ENCODE assay signal across 18 mouse cellular contexts in genomic region chr6:117379904-117380303, GRCm38 (mm10).
DNase-seq lines count a peak whose midpoint lies in the region; TF ChIP-seq lines count a peak whose summit lies in the region.
"Had no signal": no experiment of that assay in that cellular context is flagged by ENCODE, and none has a peak within 500 bp of the region (broad histone marks: within the 10 kb centered on the region; RNA-seq: fewer than 3 reads in every experiment).

No protein-coding gene starts in this region.

- no peak overlapping the region for H3ac ChIP-seq in C2C12 (ENCODE audit: control insufficient read depth, insufficient read length, low read depth)
- H3ac ChIP-seq in myocyte (ENCODE audit: control insufficient read depth, insufficient read length): no peak overlapping the region

- H3K4me1 ChIP-seq in hindbrain, embryonic 10.5 days (replicated peaks): no peaks in the 10 kb centered on the region
- H3K4me1 ChIP-seq: forebrain, embryonic 12.5 days; hindbrain, embryonic 12.5 days had no signal

- no peak overlapping the region for H3K4me2 ChIP-seq in myocyte (ENCODE audit: low read depth)
- H3K4me2 ChIP-seq: forebrain, embryonic 12.5 days; heart, embryonic 13.5 days; hindbrain, embryonic 12.5 days; lung, embryonic 15.5 days had no signal

- TF ChIP-seq POLR2A in myocyte (IDR thresholded peaks at IDR 0.05; ENCODE audit: insufficient read length, low read depth): no peak

- H3K27ac ChIP-seq in hindbrain, embryonic 10.5 days: no peak overlapping the region
- H3K27ac ChIP-seq: forebrain, embryonic 12.5 days; heart, embryonic 13.5 days; hindbrain, embryonic 12.5 days; liver, embryonic 14.5 days; lung, embryonic 15.5 days had no signal

- H3K36me3 ChIP-seq in C2C12 (ENCODE audit: control insufficient read depth, insufficient read depth): no peaks in the 10 kb centered on the region
- no peaks in the 10 kb centered on the region for H3K36me3 ChIP-seq in myocyte (ENCODE audit: control insufficient read depth, insufficient read depth)
- no peaks in the 10 kb centered on the region for H3K36me3 ChIP-seq in hindbrain, embryonic 10.5 days
- H3K36me3 ChIP-seq: forebrain, embryonic 12.5 days; heart, embryonic 13.5 days; hindbrain, embryonic 12.5 days; lung, embryonic 15.5 days had no signal

- WGBS in hindbrain, embryonic 10.5 days: 89% methylated on average over 4 of the region's 4 CpGs

- peaks cover 5% of the 10 kb centered on the region; the same call in 1 of the 2 replicates for H3K9me3 ChIP-seq in hindbrain, embryonic 10.5 days

- H3K27me3 ChIP-seq in C2C12 (ENCODE audit: control insufficient read depth, insufficient read depth, insufficient read length): no peaks in the 10 kb centered on the region
- H3K27me3 ChIP-seq in myocyte (ENCODE audit: control insufficient read depth, insufficient read depth, insufficient read length): no peaks in the 10 kb centered on the region
- no peaks in the 10 kb centered on the region for H3K27me3 ChIP-seq in hindbrain, embryonic 10.5 days (ENCODE audit: insufficient read depth, poor library complexity, severe bottlenecking)
- H3K27me3 ChIP-seq: forebrain, embryonic 12.5 days; heart, embryonic 13.5 days; hindbrain, embryonic 12.5 days; lung, embryonic 15.5 days had no signal

- peak; percentile 7 to 39 for DNase-seq in gastrocnemius, adult 8-10 months (ENCODE audit: low spot score in 2 of 2)
- no peak for DNase-seq in gastrocnemius, postnatal 10 days
- DNase-seq in 3134 (ENCODE audit: extremely low read depth, insufficient read length, low spot score): peak; percentile 79
- no peak for DNase-seq in hindbrain, embryonic 10.5 days (ENCODE audit: low spot score)
- DNase-seq in thymus, postnatal 14 days: no peak
- DNase-seq: cerebellum, postnatal 36 days; kidney, adult 8-10 months; kidney, postnatal 25 days; lung, postnatal 4 days; right cerebral cortex, postnatal 4 days; thymus, postnatal 36 days had no signal

- H3K79me2 ChIP-seq in C2C12 (ENCODE audit: control insufficient read depth, insufficient read depth) (no peaks in the 10 kb centered on the region), myocyte (ENCODE audit: control insufficient read depth, insufficient read depth) (no peaks in the 10 kb centered on the region)

- no peak for TF ChIP-seq CTCF in C2C12 (IDR thresholded peaks at IDR 0.05; ENCODE audit: control insufficient read depth, insufficient read depth, insufficient read length)

- H3K4me3 ChIP-seq in C2C12 (ENCODE audit: insufficient read depth, poor library complexity, severe bottlenecking): no peak overlapping the region
- no peak overlapping the region for H3K4me3 ChIP-seq in myocyte
- no peak overlapping the region for H3K4me3 ChIP-seq in hindbrain, embryonic 10.5 days
- H3K4me3 ChIP-seq: forebrain, embryonic 12.5 days; heart, embryonic 13.5 days; hindbrain, embryonic 12.5 days; lung, embryonic 15.5 days had no signal

- no peaks in the 10 kb centered on the region for H3K79me3 ChIP-seq in C2C12 (ENCODE audit: low read depth)

TF ChIP-seq in C2C12, 6 proteins besides CTCF, POLR2A, EP300 and RAD21:
- TF ChIP-seq MYOD1 (IDR thresholded peaks at IDR 0.05; ENCODE audit: control insufficient read depth, insufficient read length, low read depth) (peak; percentile 24), MAX (IDR thresholded peaks at IDR 0.05) (peak; percentile 27), USF1 (IDR thresholded peaks at IDR 0.05; ENCODE audit: low read depth) (peak; percentile 99), FOSL1 (IDR thresholded peaks at IDR 0.05; ENCODE audit: insufficient read depth, low read length, poor library complexity, severe bottlenecking) (peak; percentile 46), MYOG (IDR thresholded peaks at IDR 0.05; ENCODE audit: control insufficient read depth, extremely low read depth, insufficient read length) (no peak), CEBPB (IDR thresholded peaks at IDR 0.05; ENCODE audit: low read depth) (no peak)

TF ChIP-seq in myocyte, 11 proteins besides CTCF, POLR2A, EP300 and RAD21:
- TF ChIP-seq CEBPB (IDR thresholded peaks at IDR 0.05; ENCODE audit: insufficient read depth, poor library complexity, severe bottlenecking): no peak
- peak; percentile 98 for TF ChIP-seq USF1 (IDR thresholded peaks at IDR 0.05; ENCODE audit: low read depth)

Comparison
In these comparisons a context has a peak if more than half of its experiments do, and no peak if none do; other contexts are left out.
1. DNase-seq: peak in gastrocnemius, adult 8-10 months (2 of 2) and 3134 (single experiment); none in gastrocnemius, postnatal 10 days (single experiment), hindbrain, embryonic 10.5 days (single experiment) and thymus, postnatal 14 days (single experiment).